Mouse (Mus musculus) spleen, adult 2 months (tissue): ENCODE measurements at regions not wholly inside any gene's neighbourhood (a gene's known extent, or its start where the extent isn't known, plus 50 kb on each side); places are given as distances from the start of the nearest gene placed in this dataset.

Experiments
- DNase-seq, 2 experiments: peaks; one replicate each; pipeline versions ENCODE4 v3.0.0 to v3.0.0-alpha.2; 2012 to 2021; ENCODE audit warnings: low spot score in 2 of 2, low read depth in 1 of 2
- H3K27ac ChIP-seq: fragments of 200-500 bp; 2 replicates; pipeline ENCODE4 v1.5.1; 2012; ENCODE audit warnings: low read length, inconsistent platforms; ENCODE audit not compliant: insufficient read depth
- H3K27me3 ChIP-seq: fragments of 200-500 bp; 2 replicates; pipeline ENCODE4 v1.6.1; 2012; ENCODE audit warnings: mild to moderate bottlenecking, moderate library complexity, low read length, inconsistent platforms; ENCODE audit not compliant: control insufficient read depth, insufficient read depth
- H3K36me3 ChIP-seq: fragments of 200-500 bp; 2 replicates; pipeline ENCODE4 v1.6.1; 2012; ENCODE audit warnings: mild to moderate bottlenecking, low read length, inconsistent platforms; ENCODE audit not compliant: control insufficient read depth, insufficient read depth
- H3K4me1 ChIP-seq: fragments of 200-500 bp; 2 replicates; pipeline ENCODE4 v1.6.1; 2011; ENCODE audit warnings: inconsistent platforms; ENCODE audit not compliant: control insufficient read depth, insufficient read depth, insufficient read length
- H3K4me3 ChIP-seq: fragments of 200-500 bp; 2 replicates; pipeline ENCODE4 v1.5.1; 2011; ENCODE audit warnings: mild to moderate bottlenecking, inconsistent platforms; ENCODE audit not compliant: insufficient read depth, insufficient read length; ENCODE audit errors: extremely low read depth
- CTCF ChIP-seq: fragments of 200-500 bp; IDR thresholded peaks from 2 replicates; pipeline ENCODE4 v1.5.1; 2011; ENCODE audit warnings: mild to moderate bottlenecking, inconsistent platforms; ENCODE audit not compliant: insufficient read depth, insufficient read length, insufficient replicate concordance; ENCODE audit errors: extremely low read depth
- POLR2A ChIP-seq: fragments of 200-500 bp; IDR thresholded peaks from 2 replicates; pipeline ENCODE4 v1.6.1; 2011; ENCODE audit warnings: low read depth, low read length, inconsistent platforms
- WGBS: fragments of 180-500 bp; shearing (Covaris S2); methylation state at CpG from one replicate; pipeline ENCODE4 v1.1.7; 2018; 5-methylcytosine and 5-hydroxymethylcytosine counted together

DNA sequence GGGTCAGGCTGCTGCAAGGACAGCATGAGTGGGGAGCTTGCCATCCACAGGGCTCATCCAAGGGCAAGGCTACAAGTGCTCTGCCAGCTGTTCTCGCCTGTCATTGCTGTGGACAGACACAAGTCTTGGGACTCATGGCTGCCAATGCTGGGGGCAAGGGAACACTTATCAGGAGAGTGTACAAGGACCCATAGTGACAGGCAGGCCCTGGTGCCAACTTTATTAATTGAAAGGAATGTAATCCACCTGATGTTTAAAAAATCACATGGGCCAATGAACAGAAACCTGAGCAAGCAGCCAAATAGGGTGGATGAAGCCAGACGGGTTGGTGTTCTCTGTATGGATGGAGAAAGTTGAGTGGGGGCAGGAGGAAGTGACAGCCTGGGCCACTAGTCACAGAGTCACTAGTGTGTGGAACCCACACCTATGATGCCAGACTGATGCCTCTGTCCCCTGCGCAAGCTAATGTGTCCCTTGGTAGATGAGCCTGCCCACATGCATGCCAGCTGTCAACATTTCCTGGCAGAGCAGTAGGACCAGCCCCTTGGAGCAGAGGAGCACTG is 161.6 kb upstream of the Ppp2r3a start:
- DNase-seq, result no peak
- no peak overlapping the region for H3K4me3 ChIP-seq
- TF ChIP-seq POLR2A (no peak), CTCF (no peak)
- WGBS, result 82% methylated on average over 3 of the region's 3 CpGs
- H3K36me3 ChIP-seq, result no peaks in the 10 kb centered on the region
- no peaks in the 10 kb centered on the region for H3K4me1 ChIP-seq
- H3K27ac ChIP-seq, result no peak overlapping the region
- no peaks in the 10 kb centered on the region for H3K27me3 ChIP-seq

DNA sequence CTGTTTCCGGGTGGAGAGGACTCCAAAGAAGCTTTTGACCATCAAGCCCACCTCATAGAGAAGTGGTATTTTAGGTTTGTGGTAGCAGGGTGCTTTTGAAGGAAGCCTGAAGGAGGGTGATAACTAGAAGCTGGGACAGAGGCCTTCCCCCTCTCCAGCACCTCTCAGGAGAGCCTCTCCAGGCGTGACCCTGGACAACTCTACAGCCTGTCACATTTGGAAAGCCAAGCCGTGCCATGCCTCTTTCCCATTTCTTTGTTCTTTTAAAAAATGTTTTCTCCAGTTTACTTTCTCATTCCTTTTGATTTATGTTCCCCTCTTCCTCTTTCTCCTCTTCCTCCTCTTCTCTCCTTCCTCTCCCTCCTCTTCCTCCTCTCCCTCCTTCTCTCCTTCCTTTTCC is 160.4 kb upstream of the Ppp2r3a start:
- Histone ChIP-seq H3K4me3 (no peak overlapping the region), H3K4me1 (no peaks in the 10 kb centered on the region), H3K36me3 (no peaks in the 10 kb centered on the region), H3K27ac (no peak overlapping the region), H3K27me3 (no peaks in the 10 kb centered on the region)
- DNase-seq, result no peak
- WGBS, result 59% methylated on average over 3 of the region's 3 CpGs
- no peak for TF ChIP-seq POLR2A
- no peak for TF ChIP-seq CTCF

DNA sequence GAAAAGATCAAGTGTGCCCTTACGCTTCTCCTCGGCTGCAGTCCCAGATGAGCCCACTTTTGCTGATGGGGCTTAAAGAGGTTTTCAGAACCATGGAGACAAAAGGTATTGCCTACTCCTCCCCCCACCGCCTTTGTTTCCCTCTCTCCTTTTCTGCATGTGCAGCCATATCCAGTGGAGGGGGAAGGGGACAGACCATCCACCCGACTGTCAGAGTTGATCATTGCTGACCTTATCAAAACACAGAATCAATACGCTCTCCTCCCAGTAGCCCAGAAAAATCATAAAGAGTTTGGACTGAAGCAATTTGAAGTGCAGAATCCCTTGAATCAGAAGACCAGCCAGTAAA is 159.9 kb upstream of the Ppp2r3a start:
- H3K27me3 ChIP-seq, result no peaks in the 10 kb centered on the region
- no peak for DNase-seq
- no peak overlapping the region for H3K4me3 ChIP-seq
- no peaks in the 10 kb centered on the region for H3K36me3 ChIP-seq
- TF ChIP-seq CTCF (no peak), POLR2A (no peak)
- H3K4me1 ChIP-seq, result no peaks in the 10 kb centered on the region
- WGBS, result 86% methylated on average over 5 of the region's 5 CpGs
- no peak overlapping the region for H3K27ac ChIP-seq

DNA sequence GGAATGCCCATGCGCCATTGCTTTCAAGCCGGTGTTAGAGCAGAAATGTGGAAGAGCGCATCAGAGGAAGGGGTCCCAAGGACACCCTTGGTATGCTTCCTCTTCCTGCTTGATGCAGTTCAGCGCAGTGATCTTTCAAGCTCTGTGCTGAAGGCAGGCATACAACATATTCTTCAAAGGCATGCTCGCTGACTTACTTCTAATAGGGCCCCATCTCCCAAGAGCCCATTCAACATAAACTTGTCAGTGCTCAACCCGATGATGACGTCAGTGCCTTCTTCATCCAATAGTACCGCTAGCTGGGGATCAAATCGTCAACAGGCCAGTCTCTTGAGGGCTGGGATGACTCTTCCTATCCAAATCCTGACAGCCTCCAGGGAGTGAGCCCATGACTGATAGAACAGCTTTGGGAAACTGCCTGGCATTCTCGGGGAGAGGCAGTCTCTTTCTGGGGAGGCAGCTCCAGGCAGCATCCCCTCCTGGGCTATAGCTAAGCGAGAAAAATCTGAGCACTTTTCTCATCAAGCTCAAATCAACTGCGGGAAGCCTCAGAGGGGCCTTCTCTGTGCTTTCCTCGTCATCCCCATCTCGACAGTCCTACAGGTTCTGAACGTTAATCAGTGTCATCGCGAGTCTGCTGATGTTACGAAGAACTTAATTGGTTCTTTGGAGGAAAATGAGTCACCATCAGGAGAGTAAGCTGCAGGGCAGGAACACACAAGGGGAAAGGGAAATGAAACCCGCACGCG is 159.4 kb upstream of the Ppp2r3a start:
- Histone ChIP-seq H3K27me3 (no peaks in the 10 kb centered on the region), H3K27ac (no peak overlapping the region), H3K4me3 (no peak overlapping the region), H3K4me1 (no peaks in the 10 kb centered on the region), H3K36me3 (no peaks in the 10 kb centered on the region)
- TF ChIP-seq CTCF (no peak), POLR2A (no peak)
- DNase-seq, result no peak
- 78% methylated on average over 21 of the region's 21 CpGs for WGBS

DNA sequence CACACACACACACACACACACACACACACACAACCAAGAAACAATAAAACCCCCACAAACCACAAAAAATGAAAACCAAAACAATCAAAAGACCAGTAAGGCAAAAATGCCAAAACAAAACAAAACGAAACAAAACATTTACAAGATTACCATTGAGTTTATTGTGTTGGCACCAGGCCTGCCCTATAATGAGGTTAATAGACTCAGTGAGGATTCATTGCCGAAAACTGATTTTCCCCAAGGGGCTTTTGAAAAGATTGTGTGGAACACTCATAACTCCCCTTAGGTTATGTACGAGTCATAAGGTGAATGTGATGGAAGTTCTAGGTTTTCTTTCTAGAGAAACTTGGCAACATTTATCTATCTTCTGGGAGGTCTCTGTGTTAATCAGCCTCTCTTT is 158.8 kb upstream of the Ppp2r3a start:
- no peaks in the 10 kb centered on the region for H3K4me1 ChIP-seq
- TF ChIP-seq CTCF (no peak), POLR2A (no peak)
- WGBS, result 90% methylated on average over 3 of the region's 3 CpGs
- no peaks in the 10 kb centered on the region for H3K36me3 ChIP-seq
- no peak for DNase-seq
- H3K27me3 ChIP-seq, result no peaks in the 10 kb centered on the region
- no peak overlapping the region for H3K27ac ChIP-seq
- no peak overlapping the region for H3K4me3 ChIP-seq

DNA sequence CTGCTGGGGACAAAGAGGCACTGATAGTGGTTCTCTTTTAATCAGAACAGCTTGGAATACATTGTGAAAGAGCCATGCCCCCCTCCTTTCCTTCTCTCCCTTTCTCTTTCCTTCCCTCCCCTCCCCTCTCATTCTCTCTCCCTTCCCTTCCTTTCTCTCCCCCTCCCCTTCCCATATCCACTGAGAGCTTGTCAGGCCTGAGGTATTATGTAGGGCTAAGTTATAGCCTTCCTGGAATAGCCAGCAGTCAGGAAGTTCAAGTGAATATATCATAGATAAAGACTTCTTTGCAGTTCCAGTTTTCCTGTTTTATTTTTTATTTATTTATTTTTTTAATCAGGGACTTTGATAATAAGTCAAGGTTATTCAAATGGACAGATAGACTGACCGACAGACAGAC is 156.5 kb upstream of the Ppp2r3a start:
- no peak for DNase-seq
- WGBS, result 82% methylated on average over 1 of the region's 1 CpGs
- TF ChIP-seq CTCF (no peak), POLR2A (no peak)
- no peak overlapping the region for H3K4me3 ChIP-seq
- no peaks in the 10 kb centered on the region for H3K4me1 ChIP-seq
- no peak overlapping the region for H3K27ac ChIP-seq
- no peaks in the 10 kb centered on the region for H3K27me3 ChIP-seq
- no peaks in the 10 kb centered on the region for H3K36me3 ChIP-seq

DNA sequence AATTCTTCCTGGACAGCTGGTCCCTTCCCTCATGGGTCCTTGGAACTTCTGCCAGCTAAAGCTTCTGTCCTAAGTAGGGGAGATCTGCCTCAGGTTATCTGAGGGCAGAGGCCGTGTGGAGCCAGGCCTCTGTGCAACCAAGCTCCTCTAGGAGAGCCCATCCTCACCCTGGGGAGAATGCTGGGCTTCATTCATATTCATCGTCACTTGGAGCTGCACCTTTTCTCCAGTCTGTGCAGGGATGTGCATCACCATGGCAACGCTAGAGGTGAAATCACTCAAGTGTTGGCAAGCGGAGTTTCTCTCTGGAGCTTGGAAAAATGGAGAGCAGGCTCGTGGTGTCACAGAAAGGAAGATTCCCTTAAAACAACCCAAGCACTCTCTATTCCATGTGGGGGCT is 155.5 kb upstream of the Ppp2r3a start:
- no peak for TF ChIP-seq CTCF
- no peak for TF ChIP-seq POLR2A
- Histone ChIP-seq H3K36me3 (no peaks in the 10 kb centered on the region), H3K4me3 (no peak overlapping the region), H3K27ac (no peak overlapping the region), H3K27me3 (no peaks in the 10 kb centered on the region), H3K4me1 (no peaks in the 10 kb centered on the region)
- DNase-seq, result no peak
- 86% methylated on average over 5 of the region's 5 CpGs for WGBS
